Mouse (Mus musculus): ENCODE results near the gene Acap3. TPM values are rescaled to one million over a fixed set of nuclear protein-coding genes. Genes with fewer than 3 reads are reported as not detected.

Gene Acap3
- polyA plus RNA-seq, 1 experiment from 2014 or later, result 71.0 TPM

Small RNA genes lying within 50 kb of the gene (microRNA-seq; reads per million reads assigned to microRNA genes)
- gene Gm22991, result not detected

Other genes with a start within 250 kb of the Acap3 start
- gene Gm10563, start 246.4 kb upstream of the Acap3 start, polyA plus RNA-seq (2015; fragmentation: Nextera tagmentation; extraction: Ambion mirVana), result not detected in 2 replicates
- gene Mmp23, start 238.4 kb upstream of the Acap3 start, polyA plus RNA-seq (2015; fragmentation: Nextera tagmentation; extraction: Ambion mirVana), result 3.9 and 4.5 TPM in 2 replicates
- gene Mib2, start 222.6 kb upstream of the Acap3 start, polyA plus RNA-seq (2015; fragmentation: Nextera tagmentation; extraction: Ambion mirVana), result 39.4 and 40.3 TPM in 2 replicates
- 7.5 and 7.9 TPM in 2 replicates for gene Fndc10, start 197.5 kb upstream of the Acap3 start, polyA plus RNA-seq (2015; fragmentation: Nextera tagmentation; extraction: Ambion mirVana)
- gene Ssu72, start 187.0 kb upstream of the Acap3 start, polyA plus RNA-seq (2015; fragmentation: Nextera tagmentation; extraction: Ambion mirVana), result 171 and 177 TPM in 2 replicates
- 11.6 and 12.0 TPM in 2 replicates for gene Tmem240, start 157.0 kb upstream of the Acap3 start, polyA plus RNA-seq (2015; fragmentation: Nextera tagmentation; extraction: Ambion mirVana)
- gene Atad3a, start 130.7 kb upstream of the Acap3 start, polyA plus RNA-seq (2015; fragmentation: Nextera tagmentation; extraction: Ambion mirVana), result 78.1 and 82.3 TPM in 2 replicates
- 23.2 and 24.4 TPM in 2 replicates for gene Vwa1, start 117.1 kb upstream of the Acap3 start, polyA plus RNA-seq (2015; fragmentation: Nextera tagmentation; extraction: Ambion mirVana)
- gene Tmem88b, start 105.9 kb upstream of the Acap3 start, polyA plus RNA-seq (2015; fragmentation: Nextera tagmentation; extraction: Ambion mirVana), result 0.49 and 0.62 TPM in 2 replicates
- gene Ankrd65, start 101.4 kb upstream of the Acap3 start, polyA plus RNA-seq (2015; fragmentation: Nextera tagmentation; extraction: Ambion mirVana), result not detected in 2 replicates
- gene Mrpl20, start 88.9 kb upstream of the Acap3 start, polyA plus RNA-seq (2015; fragmentation: Nextera tagmentation; extraction: Ambion mirVana), result 253 and 261 TPM in 2 replicates
- gene Ccnl2, start 79.3 kb upstream of the Acap3 start, polyA plus RNA-seq (2015; fragmentation: Nextera tagmentation; extraction: Ambion mirVana), result 171 and 173 TPM in 2 replicates
- gene Aurkaip1, start 60.5 kb upstream of the Acap3 start, polyA plus RNA-seq (2015; fragmentation: Nextera tagmentation; extraction: Ambion mirVana), result 142 and 148 TPM in 2 replicates
- 30.8 and 34.4 TPM in 2 replicates for gene Mxra8, start 52.1 kb upstream of the Acap3 start, polyA plus RNA-seq (2015; fragmentation: Nextera tagmentation; extraction: Ambion mirVana)
- 7.8 and 8.5 TPM in 2 replicates for gene Dvl1, start 44.4 kb upstream of the Acap3 start, polyA plus RNA-seq (2015; fragmentation: Nextera tagmentation; extraction: Ambion mirVana)
- gene Tas1r3, start 28.5 kb upstream of the Acap3 start, polyA plus RNA-seq (2015; fragmentation: Nextera tagmentation; extraction: Ambion mirVana), result 0.47 and 0.57 TPM in 2 replicates
- gene Cptp, start 22.4 kb upstream of the Acap3 start, polyA plus RNA-seq (2015; fragmentation: Nextera tagmentation; extraction: Ambion mirVana), result 23.3 and 24.1 TPM in 2 replicates
- 74.8 and 79.2 TPM in 2 replicates for gene Ints11, start 22.3 kb upstream of the Acap3 start, polyA plus RNA-seq (2015; fragmentation: Nextera tagmentation; extraction: Ambion mirVana)
- 52.6 and 54.8 TPM in 2 replicates for gene Pusl1, start within 50 bp of the Acap3 start, polyA plus RNA-seq (2015; fragmentation: Nextera tagmentation; extraction: Ambion mirVana)
- 123 and 127 TPM in 2 replicates for gene Ube2j2, start 52.0 kb downstream of the Acap3 start, polyA plus RNA-seq (2015; fragmentation: Nextera tagmentation; extraction: Ambion mirVana)
- 9.2 and 12.3 TPM in 2 replicates for gene C1qtnf12, start 70.5 kb downstream of the Acap3 start, polyA plus RNA-seq (2015; fragmentation: Nextera tagmentation; extraction: Ambion mirVana)
- 26.6 and 27.6 TPM in 2 replicates for gene B3galt6, start 100.8 kb downstream of the Acap3 start, polyA plus RNA-seq (2015; fragmentation: Nextera tagmentation; extraction: Ambion mirVana)
- 126 and 127 TPM in 2 replicates for gene Sdf4, start 101.0 kb downstream of the Acap3 start, polyA plus RNA-seq (2015; fragmentation: Nextera tagmentation; extraction: Ambion mirVana)
- gene Tnfrsf4, start 122.0 kb downstream of the Acap3 start, polyA plus RNA-seq (2015; fragmentation: Nextera tagmentation; extraction: Ambion mirVana), result 0.55 and 1.0 TPM in 2 replicates
- 2.3 and 2.9 TPM in 2 replicates for gene Tnfrsf18, start 134.3 kb downstream of the Acap3 start, polyA plus RNA-seq (2015; fragmentation: Nextera tagmentation; extraction: Ambion mirVana)
- not detected in 2 replicates for gene Ttll10, start 167.6 kb downstream of the Acap3 start, polyA plus RNA-seq (2015; fragmentation: Nextera tagmentation; extraction: Ambion mirVana)
- 32.1 and 32.7 TPM in 2 replicates for gene 9430015G10Rik, start 218.2 kb downstream of the Acap3 start, polyA plus RNA-seq (2015; fragmentation: Nextera tagmentation; extraction: Ambion mirVana)
- 0.53 and 0.66 TPM in 2 replicates for gene Rnf223, start 238.7 kb downstream of the Acap3 start, polyA plus RNA-seq (2015; fragmentation: Nextera tagmentation; extraction: Ambion mirVana)

All from hindbrain, embryonic 13.5 days (tissue).